Mouse (Mus musculus) bone marrow macrophage, adult 2 months (primary cell): ENCODE measurements around the gene Eftud2. TPM values are rescaled to one million over a fixed set of nuclear protein-coding genes. Genes with fewer than 3 reads are reported as not detected.

Source experiments
- H3K27ac ChIP-seq: 2 replicates; pipeline ENCODE4 v1.5.1; 2012; ENCODE audit warnings: low read depth, low read length; ENCODE audit not compliant: insufficient read depth
- H3K4me1 ChIP-seq: 2 replicates; pipeline ENCODE4 v1.6.1; 2012; ENCODE audit warnings: low read length; ENCODE audit not compliant: control insufficient read depth, insufficient read depth
- H3K4me3 ChIP-seq: 2 replicates; pipeline ENCODE4 v1.5.1; 2012; ENCODE audit warnings: mild to moderate bottlenecking, low read length, moderate library complexity; ENCODE audit not compliant: insufficient read depth
- CTCF ChIP-seq: IDR thresholded peaks from 2 replicates; pipeline ENCODE4 v1.5.1; 2012; ENCODE audit warnings: low read depth, mild to moderate bottlenecking, low read length, moderate library complexity
- POLR2A ChIP-seq: IDR thresholded peaks from 2 replicates; pipeline ENCODE4 v1.6.1; 2012; ENCODE audit warnings: mild to moderate bottlenecking, low read depth, low read length, borderline replicate concordance
- polyA plus RNA-seq: library from polyadenylated mRNA; stranded (reverse); fragments of >200 nt; gene quantifications from 2 replicates; pipeline ENCODE4 v1.2.4, GENCODE M21; 2012; ENCODE audit not compliant: missing spikeins, insufficient read depth, insufficient read length

Gene Eftud2
- polyA plus RNA-seq, 1 experiment = 40.2 TPM

- TF ChIP-seq CTCF (no peak), POLR2A (no peak)
- Histone ChIP-seq H3K4me3 (no peak overlapping the region), H3K4me1 (0 out of 2 replicates have a peak, but pooled peaks cover 2% of the 10 kb centered on the region), H3K27ac (no peak overlapping the region)
Observed at GRCm38 (mm10) chr11:102838616-102839150, 42.1 kb downstream of the Eftud2 start.

DNA sequence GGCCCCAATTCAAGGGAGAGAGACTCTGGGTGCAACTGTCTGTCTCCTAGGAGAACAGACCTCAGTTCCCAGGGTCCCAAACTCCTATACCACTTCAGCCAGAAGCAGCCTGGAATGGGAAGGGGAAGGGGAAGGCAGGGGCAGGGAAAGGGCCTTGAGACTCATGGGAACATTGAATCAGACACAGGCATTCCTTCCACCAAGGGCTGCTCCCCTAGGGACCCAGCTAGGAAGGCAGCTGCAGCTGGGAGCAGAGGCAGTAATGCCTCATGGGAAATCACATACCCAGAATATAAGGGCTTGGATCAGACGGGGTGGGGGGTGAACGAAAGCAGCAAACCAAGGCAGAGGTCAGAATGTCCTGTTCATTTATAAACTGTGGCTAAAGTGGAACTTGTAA, 42.7 kb downstream of the Eftud2 start:
- TF ChIP-seq CTCF (no peak), POLR2A (no peak)
- H3K4me3 ChIP-seq = no peak overlapping the region
- no peak overlapping the region for H3K27ac ChIP-seq
- H3K4me1 ChIP-seq = 0 out of 2 replicates have a peak, but pooled peaks cover 2% of the 10 kb centered on the region

- H3K4me3 ChIP-seq = no peak overlapping the region
- H3K27ac ChIP-seq = no peak overlapping the region
- 0 out of 2 replicates have a peak, but pooled peaks cover 2% of the 10 kb centered on the region for H3K4me1 ChIP-seq
- TF ChIP-seq CTCF (no peak), POLR2A (no peak)
Observed at GRCm38 (mm10) chr11:102837385-102837784, 43.4 kb downstream of the Eftud2 start.

DNA sequence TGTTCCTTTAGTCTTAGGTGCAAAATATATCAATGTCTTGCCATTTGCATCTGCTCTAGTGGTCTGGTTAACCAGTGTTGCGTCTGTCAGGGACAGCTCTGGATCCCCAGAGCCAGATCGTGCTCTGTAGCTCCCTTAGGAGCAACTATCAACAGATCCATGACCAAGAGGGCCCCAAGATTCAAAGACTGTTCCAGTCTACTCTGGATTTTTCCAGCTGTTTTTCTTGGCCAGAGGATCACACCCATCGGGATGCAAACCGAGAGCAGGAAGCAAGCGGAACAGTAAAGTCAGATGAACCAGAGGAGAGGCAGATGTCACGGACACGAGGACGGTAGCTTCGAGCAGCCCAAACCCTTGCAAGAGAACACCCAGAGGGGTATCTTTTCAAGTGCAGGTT, 44.6 kb downstream of the Eftud2 start:
- no peak overlapping the region for H3K27ac ChIP-seq
- H3K4me3 ChIP-seq = no peak overlapping the region
- 0 out of 2 replicates have a peak, but pooled peaks cover 2% of the 10 kb centered on the region for H3K4me1 ChIP-seq
- no peak for TF ChIP-seq POLR2A
- no peak for TF ChIP-seq CTCF

DNA sequence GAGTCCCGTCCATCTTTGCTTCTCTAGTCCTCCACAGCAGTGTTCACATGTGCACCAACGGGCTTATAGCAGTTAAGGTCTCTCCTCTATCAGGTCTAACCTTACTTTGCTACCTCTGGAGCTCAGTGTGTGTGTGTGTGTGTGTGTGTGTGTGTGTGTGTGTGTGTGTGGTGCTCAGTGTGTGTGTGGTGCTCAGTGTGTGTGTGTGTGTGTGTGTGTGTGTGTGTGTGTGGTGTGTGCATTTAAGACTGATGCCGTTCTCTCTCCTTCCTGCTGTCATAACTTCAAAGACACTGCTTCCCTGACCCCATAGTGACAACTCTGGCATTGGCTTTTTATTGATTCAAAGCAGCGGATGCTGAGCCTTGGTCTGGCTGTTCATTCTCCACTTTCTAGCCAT, 45.2 kb downstream of the Eftud2 start, which contains the start of gene Higd1b:
Higd1b (plus strand) TSS at position 301 of the 400 bp plus-strand sequence.
- TF ChIP-seq POLR2A = no peak
- TF ChIP-seq CTCF = no peak
- 0 out of 2 replicates have a peak, but pooled peaks cover 2% of the 10 kb centered on the region for H3K4me1 ChIP-seq
- H3K4me3 ChIP-seq = no peak within 1 kb of the TSS
- no peak within 1 kb of the TSS for H3K27ac ChIP-seq

GRCm38 (mm10) chr11:102834219-102834618, 46.6 kb downstream of the Eftud2 start:
- Histone ChIP-seq H3K27ac (no peak overlapping the region), H3K4me3 (no peak overlapping the region), H3K4me1 (0 out of 2 replicates have a peak, but pooled peaks cover 2% of the 10 kb centered on the region)
- TF ChIP-seq CTCF = no peak
- no peak for TF ChIP-seq POLR2A

DNA sequence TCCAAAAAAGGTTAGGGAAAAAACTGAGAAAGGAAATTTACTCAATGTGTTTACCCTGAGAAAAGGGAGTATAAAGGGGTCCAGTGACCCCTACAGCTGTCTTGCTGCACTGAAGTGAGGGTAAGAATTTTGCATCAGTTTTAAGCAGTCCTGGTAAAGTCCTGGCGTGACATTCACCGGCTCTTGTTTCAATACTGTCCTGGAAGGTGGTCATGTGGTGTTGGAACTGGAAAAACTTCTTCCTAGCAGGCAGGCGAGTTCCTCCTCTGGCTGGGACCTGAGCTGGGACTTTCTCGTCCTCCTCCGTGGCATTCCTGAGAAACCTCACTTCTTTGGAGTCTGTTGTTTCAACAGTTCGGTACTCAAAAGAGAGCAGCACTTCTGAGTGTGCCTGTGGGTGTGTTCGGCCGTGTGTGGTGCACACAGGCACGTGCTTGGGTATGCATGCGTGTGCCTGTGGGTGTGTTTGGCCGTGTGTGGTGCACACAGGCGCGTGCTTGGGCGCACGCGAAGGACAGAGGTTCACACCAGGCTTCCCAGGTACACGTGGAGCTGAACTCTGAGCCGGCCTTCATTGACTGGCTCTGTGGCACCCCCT, 48.0 kb downstream of the Eftud2 start:
- Histone ChIP-seq H3K27ac (no peak overlapping the region), H3K4me1 (0 out of 2 replicates have a peak, but pooled peaks cover 2% of the 10 kb centered on the region), H3K4me3 (no peak overlapping the region)
- TF ChIP-seq CTCF (no peak), POLR2A (no peak)

DNA sequence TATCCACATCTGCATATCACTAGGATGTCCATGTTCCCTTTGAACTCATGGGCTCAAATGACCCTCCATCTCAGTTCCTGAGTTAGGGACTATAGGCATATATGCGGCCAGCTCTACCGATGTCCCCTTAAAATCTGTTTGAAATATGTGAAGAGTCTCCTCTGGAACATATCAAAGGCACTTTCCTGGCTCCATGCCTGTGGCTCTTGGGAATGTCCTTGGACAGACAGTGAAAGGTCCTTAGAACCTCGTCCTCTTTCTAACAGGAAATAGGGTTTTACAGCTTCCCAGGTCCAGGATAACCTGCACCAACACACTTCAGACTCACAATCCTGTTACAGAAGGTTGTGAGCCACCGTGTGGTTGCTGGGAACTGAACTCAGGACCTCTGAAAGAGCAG, 50.5 kb downstream of the Eftud2 start:
- Histone ChIP-seq H3K4me3 (no peak overlapping the region), H3K4me1 (no peaks in the 10 kb centered on the region), H3K27ac (no peak overlapping the region)
- TF ChIP-seq CTCF = no peak
- TF ChIP-seq POLR2A = no peak

GRCm38 (mm10) chr11:102827097-102827496, 53.7 kb downstream of the Eftud2 start:
- no peak for TF ChIP-seq POLR2A
- no peaks in the 10 kb centered on the region for H3K4me1 ChIP-seq
- no peak overlapping the region for H3K27ac ChIP-seq

GRCm38 (mm10) chr11:102826476-102826875, 54.3 kb downstream of the Eftud2 start:
- TF ChIP-seq POLR2A (no peak), CTCF (no peak)
- Histone ChIP-seq H3K4me1 (no peaks in the 10 kb centered on the region), H3K27ac (no peak overlapping the region)

More at GRCm38 (mm10) chr11:102827097-102827496, 53.7 kb downstream of the Eftud2 start:
- H3K4me3 ChIP-seq = no peak overlapping the region

More at GRCm38 (mm10) chr11:102826476-102826875, 54.3 kb downstream of the Eftud2 start:
- H3K4me3 ChIP-seq = no peak overlapping the region
